Mouse (Mus musculus): ENCODE results near the gene Shprh. TPM values are rescaled to one million over a fixed set of nuclear protein-coding genes. Genes with fewer than 3 reads are reported as not detected.

Gene Shprh
- 28.9 and 32.0 TPM in 2 replicates for polyA plus RNA-seq (2014; fragmentation: Nextera tagmentation; extraction: Ambion mirVana)

GRCm38 (mm10) chr10:11148884-11149741 is at the start of gene Shprh:
Gene Shprh, plus strand, starts transcription at chr10:11149427.
- Histone ChIP-seq H3K9ac (replicated peaks; ENCODE audit: low read depth, low read length) (peak within 1 kb of the TSS; percentile 84), H3K36me3 (ENCODE audit: control insufficient read depth, insufficient read depth, low read length) (peaks cover 12% of the 10 kb centered on the region; the same call in 1 of the 2 replicates), H3K4me1 (ENCODE audit: control insufficient read depth, insufficient read depth, low read length) (peaks cover 10% of the 10 kb centered on the region), H3K27ac (ENCODE audit: low read length) (peak within 1 kb of the TSS; percentile 74; the same call in 1 of the 2 replicates), H3K4me2 (replicated peaks; ENCODE audit: low read depth, low read length) (peak within 1 kb of the TSS; percentile 64), H3K9me3 (ENCODE audit: control insufficient read depth, low read depth, low read length) (no peaks in the 10 kb centered on the region), H3K27me3 (ENCODE audit: control insufficient read depth, insufficient read depth, low read length) (no peaks in the 10 kb centered on the region), H3K4me3 (ENCODE audit: low read depth, low read length) (peak within 1 kb of the TSS; percentile 92)
- peak; percentile 99 for ATAC-seq (ENCODE audit: insufficient number of reproducible peaks, insufficient read depth, low FRiP score, low read depth)
- WGBS = 2% methylated on average over 57 of the region's 60 CpGs

GRCm38 (mm10) chr10:11121781-11122180 is 27.4 kb upstream of the Shprh start:
- Histone ChIP-seq H3K27ac (ENCODE audit: low read length) (no peak overlapping the region), H3K4me2 (replicated peaks; ENCODE audit: low read depth, low read length) (no peak overlapping the region), H3K36me3 (ENCODE audit: control insufficient read depth, insufficient read depth, low read length) (no peaks in the 10 kb centered on the region), H3K9me3 (ENCODE audit: control insufficient read depth, low read depth, low read length) (no peaks in the 10 kb centered on the region), H3K27me3 (ENCODE audit: control insufficient read depth, insufficient read depth, low read length) (no peaks in the 10 kb centered on the region), H3K4me3 (ENCODE audit: low read depth, low read length) (no peak overlapping the region), H3K9ac (replicated peaks; ENCODE audit: low read depth, low read length) (no peak overlapping the region), H3K4me1 (ENCODE audit: control insufficient read depth, insufficient read depth, low read length) (no peaks in the 10 kb centered on the region)
- 77% methylated on average over 2 of the region's 2 CpGs for WGBS
- ATAC-seq (ENCODE audit: insufficient number of reproducible peaks, insufficient read depth, low FRiP score, low read depth) = no peak

DNA sequence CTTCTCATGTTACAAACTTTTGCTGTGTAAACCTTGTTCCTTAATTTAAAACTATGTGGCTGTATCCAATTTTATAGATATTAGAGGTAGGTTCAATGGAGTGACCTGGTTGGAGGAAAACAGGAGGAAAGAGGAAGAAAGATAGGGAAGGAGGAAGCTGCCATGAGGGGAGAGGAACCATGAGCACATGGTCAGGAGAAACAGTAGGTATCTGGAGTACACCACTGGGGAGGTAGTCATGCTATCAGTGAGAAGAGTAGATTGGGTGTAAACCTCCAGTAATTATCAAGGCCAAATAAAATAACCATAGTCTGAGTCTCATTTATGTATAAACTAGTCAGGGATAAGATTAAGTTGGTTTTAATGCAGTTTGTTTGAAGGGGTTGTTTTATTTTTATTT is 3.6 kb upstream of the Shprh start:
- H3K4me2 ChIP-seq (replicated peaks; ENCODE audit: low read depth, low read length) = no peak overlapping the region
- no peak for ATAC-seq (ENCODE audit: insufficient number of reproducible peaks, insufficient read depth, low FRiP score, low read depth)
- peaks cover 5% of the 10 kb centered on the region for H3K4me1 ChIP-seq (ENCODE audit: control insufficient read depth, insufficient read depth, low read length)
- H3K4me3 ChIP-seq (ENCODE audit: low read depth, low read length) = no peak overlapping the region
- H3K36me3 ChIP-seq (ENCODE audit: control insufficient read depth, insufficient read depth, low read length) = no peaks in the 10 kb centered on the region
- H3K9ac ChIP-seq (replicated peaks; ENCODE audit: low read depth, low read length) = no peak overlapping the region
- no peaks in the 10 kb centered on the region for H3K9me3 ChIP-seq (ENCODE audit: control insufficient read depth, low read depth, low read length)
- no peak overlapping the region for H3K27ac ChIP-seq (ENCODE audit: low read length)
- H3K27me3 ChIP-seq (ENCODE audit: control insufficient read depth, insufficient read depth, low read length) = no peaks in the 10 kb centered on the region

GRCm38 (mm10) chr10:11148446-11148845 is 781 bp upstream of the Shprh start:
- whole genome bisulfite sequencing = 61% methylated on average over 4 of the region's 4 CpGs
- H3K9ac ChIP-seq (replicated peaks; ENCODE audit: low read depth, low read length) = no peak overlapping the region
- H3K4me2 ChIP-seq (replicated peaks; ENCODE audit: low read depth, low read length) = no peak overlapping the region
- peaks cover 10% of the 10 kb centered on the region for H3K4me1 ChIP-seq (ENCODE audit: control insufficient read depth, insufficient read depth, low read length)
- H3K36me3 ChIP-seq (ENCODE audit: control insufficient read depth, insufficient read depth, low read length) = peaks cover 12% of the 10 kb centered on the region; the same call in 1 of the 2 replicates
- ATAC-seq (ENCODE audit: insufficient number of reproducible peaks, insufficient read depth, low FRiP score, low read depth) = no peak
- H3K27ac ChIP-seq (ENCODE audit: low read length) = no peak overlapping the region
- H3K9me3 ChIP-seq (ENCODE audit: control insufficient read depth, low read depth, low read length) = no peaks in the 10 kb centered on the region
- 0 out of 2 replicates have a peak overlapping the region, but pooled peaks have one; percentile 92 for H3K4me3 ChIP-seq (ENCODE audit: low read depth, low read length)
- H3K27me3 ChIP-seq (ENCODE audit: control insufficient read depth, insufficient read depth, low read length) = no peaks in the 10 kb centered on the region

GRCm38 (mm10) chr10:11149742-11150125 is 507 bp downstream of the Shprh start:
- Histone ChIP-seq H3K4me2 (replicated peaks; ENCODE audit: low read depth, low read length) (peak overlapping the region; percentile 64), H3K9ac (replicated peaks; ENCODE audit: low read depth, low read length) (peak overlapping the region; percentile 84), H3K4me3 (ENCODE audit: low read depth, low read length) (peak overlapping the region; percentile 92), H3K27me3 (ENCODE audit: control insufficient read depth, insufficient read depth, low read length) (no peaks in the 10 kb centered on the region), H3K4me1 (ENCODE audit: control insufficient read depth, insufficient read depth, low read length) (peaks cover 10% of the 10 kb centered on the region), H3K27ac (ENCODE audit: low read length) (peak overlapping the region; percentile 74; the same call in 1 of the 2 replicates), H3K9me3 (ENCODE audit: control insufficient read depth, low read depth, low read length) (no peaks in the 10 kb centered on the region), H3K36me3 (ENCODE audit: control insufficient read depth, insufficient read depth, low read length) (peaks cover 12% of the 10 kb centered on the region; the same call in 1 of the 2 replicates)
- no peak for ATAC-seq (ENCODE audit: insufficient number of reproducible peaks, insufficient read depth, low FRiP score, low read depth)
- WGBS = under 1% methylated on average over 20 of the region's 20 CpGs

GRCm38 (mm10) chr10:11151644-11152043 is 2.4 kb downstream of the Shprh start:
- no peak overlapping the region for H3K9ac ChIP-seq (replicated peaks; ENCODE audit: low read depth, low read length)
- peaks cover 10% of the 10 kb centered on the region for H3K4me1 ChIP-seq (ENCODE audit: control insufficient read depth, insufficient read depth, low read length)
- no peak overlapping the region for H3K4me2 ChIP-seq (replicated peaks; ENCODE audit: low read depth, low read length)
- no peak for ATAC-seq (ENCODE audit: insufficient number of reproducible peaks, insufficient read depth, low FRiP score, low read depth)
- no peaks in the 10 kb centered on the region for H3K27me3 ChIP-seq (ENCODE audit: control insufficient read depth, insufficient read depth, low read length)
- no peaks in the 10 kb centered on the region for H3K9me3 ChIP-seq (ENCODE audit: control insufficient read depth, low read depth, low read length)
- no peak overlapping the region for H3K4me3 ChIP-seq (ENCODE audit: low read depth, low read length)
- peaks cover 18% of the 10 kb centered on the region for H3K36me3 ChIP-seq (ENCODE audit: control insufficient read depth, insufficient read depth, low read length)
- 94% methylated on average over 14 of the region's 14 CpGs for WGBS
- no peak overlapping the region for H3K27ac ChIP-seq (ENCODE audit: low read length)

- Histone ChIP-seq H3K4me1 (ENCODE audit: control insufficient read depth, insufficient read depth, low read length) (no peaks in the 10 kb centered on the region), H3K9me3 (ENCODE audit: control insufficient read depth, low read depth, low read length) (no peaks in the 10 kb centered on the region), H3K27me3 (ENCODE audit: control insufficient read depth, insufficient read depth, low read length) (no peaks in the 10 kb centered on the region), H3K36me3 (ENCODE audit: control insufficient read depth, insufficient read depth, low read length) (peaks cover 35% of the 10 kb centered on the region), H3K9ac (replicated peaks; ENCODE audit: low read depth, low read length) (no peak overlapping the region), H3K4me2 (replicated peaks; ENCODE audit: low read depth, low read length) (no peak overlapping the region), H3K27ac (ENCODE audit: low read length) (no peak overlapping the region), H3K4me3 (ENCODE audit: low read depth, low read length) (no peak overlapping the region)
- ATAC-seq (ENCODE audit: insufficient number of reproducible peaks, insufficient read depth, low FRiP score, low read depth) = no peak
- 84% methylated on average over 9 of the region's 9 CpGs for WGBS
Measured at GRCm38 (mm10) chr10:11157039-11157438, 7.8 kb downstream of the Shprh start.

GRCm38 (mm10) chr10:11164537-11164936 is 15.3 kb downstream of the Shprh start:
- no peak; the same call in 1 of the 2 replicates for ATAC-seq (ENCODE audit: insufficient number of reproducible peaks, insufficient read depth, low FRiP score, low read depth)
- Histone ChIP-seq H3K27ac (ENCODE audit: low read length) (no peak overlapping the region), H3K4me2 (replicated peaks; ENCODE audit: low read depth, low read length) (no peak overlapping the region), H3K4me3 (ENCODE audit: low read depth, low read length) (no peak overlapping the region), H3K9me3 (ENCODE audit: control insufficient read depth, low read depth, low read length) (no peaks in the 10 kb centered on the region), H3K27me3 (ENCODE audit: control insufficient read depth, insufficient read depth, low read length) (no peaks in the 10 kb centered on the region), H3K4me1 (ENCODE audit: control insufficient read depth, insufficient read depth, low read length) (no peaks in the 10 kb centered on the region), H3K36me3 (ENCODE audit: control insufficient read depth, insufficient read depth, low read length) (peaks cover 62% of the 10 kb centered on the region), H3K9ac (replicated peaks; ENCODE audit: low read depth, low read length) (no peak overlapping the region)
- 86% methylated on average over 5 of the region's 5 CpGs for WGBS

All from stomach, embryonic 14.5 days (tissue).